ENCODE assay signal across 14 mouse cellular contexts in the genomic region with DNA sequence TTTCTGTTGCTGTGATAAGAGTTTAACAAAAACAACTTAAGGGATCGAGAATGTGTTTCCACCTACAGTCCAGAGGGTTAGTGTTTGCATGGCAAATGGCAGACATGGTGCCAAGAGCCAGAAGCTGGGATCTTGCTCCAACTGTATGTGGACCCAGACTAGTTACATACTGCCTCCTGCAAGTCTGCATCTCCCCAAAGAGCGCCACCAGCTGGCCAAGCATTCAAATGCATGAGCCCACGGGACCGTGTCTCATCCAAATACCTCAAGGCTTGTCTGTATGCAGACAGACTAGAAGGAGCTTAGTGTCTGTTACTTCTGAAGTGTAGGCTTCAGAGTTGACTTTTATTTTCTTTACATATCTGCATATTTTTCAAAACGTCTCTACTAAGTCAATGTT.
A peak's percentile ranks its signal among the peaks of the same experiment; 100 is the strongest.
DNase-seq lines count a peak whose midpoint lies in the region; ATAC-seq and TF ChIP-seq lines count a peak whose summit lies in the region.
"Had no signal": no experiment of that assay in that cellular context is flagged by ENCODE, and none has a peak within 500 bp of the region (broad histone marks: within the 10 kb centered on the region; RNA-seq: fewer than 3 reads in every experiment).

No protein-coding gene starts in this region.

- TF ChIP-seq EP300 in lung, postnatal 0 days (IDR thresholded peaks at IDR 0.05) = no peak
- TF ChIP-seq EP300 in ES-Bruce4 (IDR thresholded peaks at IDR 0.05; ENCODE audit: insufficient read depth, low read depth, low read length) = no peak

- no peak overlapping the region for H3K4me2 ChIP-seq in lung, postnatal 0 days (replicated peaks; ENCODE audit: low read depth, low read length)
- H3K4me2 ChIP-seq: forebrain, embryonic 15.5 days had no signal

- H3K9ac ChIP-seq in lung, postnatal 0 days (replicated peaks; ENCODE audit: low read depth) = no peak overlapping the region
- H3K9ac ChIP-seq in ES-Bruce4 (ENCODE audit: low read depth, poor library complexity, severe bottlenecking) = no peak overlapping the region
- H3K9ac ChIP-seq: forebrain, embryonic 15.5 days had no signal

- peak; percentile 34 for TF ChIP-seq CTCF in lung, postnatal 0 days (IDR thresholded peaks at IDR 0.05)
- no peak for TF ChIP-seq CTCF in lung, adult 2 months (IDR thresholded peaks at IDR 0.05; ENCODE audit: insufficient read depth, low read length)
- TF ChIP-seq CTCF in ES-Bruce4 (IDR thresholded peaks at IDR 0.05; ENCODE audit: low read depth, low read length) = peak; percentile 71

- 46% methylated on average over 5 of the region's 5 CpGs for whole genome bisulfite sequencing in lung, postnatal 0 days
- WGBS in lung, adult 2 months = 39% methylated on average over 5 of the region's 5 CpGs

- no peaks in the 10 kb centered on the region for H3K27me3 ChIP-seq in lung, postnatal 0 days (replicated peaks; ENCODE audit: insufficient read depth, low read length)
- no peaks in the 10 kb centered on the region; the same call in 1 of the 2 replicates for H3K27me3 ChIP-seq in ES-Bruce4 (ENCODE audit: control insufficient read depth, insufficient read depth, low read length, poor library complexity, severe bottlenecking)
- H3K27me3 ChIP-seq: forebrain, embryonic 15.5 days had no signal

- H3K4me1 ChIP-seq in lung, postnatal 0 days (ENCODE audit: insufficient read depth, low read depth, low read length) = no peaks in the 10 kb centered on the region
- no peaks in the 10 kb centered on the region for H3K4me1 ChIP-seq in lung, adult 2 months (ENCODE audit: control insufficient read depth, insufficient read depth, low read length)
- no peaks in the 10 kb centered on the region for H3K4me1 ChIP-seq in ES-Bruce4 (ENCODE audit: control insufficient read depth, insufficient read depth, low read length)
- H3K4me1 ChIP-seq: forebrain, embryonic 15.5 days had no signal

- no peaks in the 10 kb centered on the region for H3K36me3 ChIP-seq in lung, postnatal 0 days (ENCODE audit: insufficient read depth, low read length)
- H3K36me3 ChIP-seq in ES-Bruce4 (ENCODE audit: control insufficient read depth, insufficient read depth, low read length, poor library complexity, severe bottlenecking) = no peaks in the 10 kb centered on the region
- H3K36me3 ChIP-seq: forebrain, embryonic 15.5 days had no signal

- TF ChIP-seq POLR2A in lung, adult 2 months (IDR thresholded peaks at IDR 0.05; ENCODE audit: borderline replicate concordance, extremely low read depth, low read depth, low read length) = no peak
- no peak for TF ChIP-seq POLR2A in ES-Bruce4 (IDR thresholded peaks at IDR 0.05; ENCODE audit: insufficient read depth, low read length)

- no peak for ATAC-seq in lung, postnatal 0 days
- ATAC-seq: activated CD4-positive, CD25-positive, alpha-beta regulatory T cell, adult 4 months; forebrain, embryonic 15.5 days had no signal

- no peak overlapping the region for H3K27ac ChIP-seq in lung, postnatal 0 days (ENCODE audit: low read length)
- no peak overlapping the region for H3K27ac ChIP-seq in ES-Bruce4 (ENCODE audit: insufficient read depth, low read length)
- H3K27ac ChIP-seq: forebrain, embryonic 15.5 days had no signal

- H3K4me3 ChIP-seq in lung, postnatal 0 days (ENCODE audit: low read depth, low read length) = no peak overlapping the region
- H3K4me3 ChIP-seq in lung, adult 2 months (replicated peaks; ENCODE audit: extremely low read depth, low read depth, low read length) = no peak overlapping the region
- no peak overlapping the region for H3K4me3 ChIP-seq in ES-Bruce4 (ENCODE audit: low read depth, low read length)
- H3K4me3 ChIP-seq: forebrain, embryonic 15.5 days had no signal

- no peaks in the 10 kb centered on the region for H3K9me3 ChIP-seq in lung, postnatal 0 days (ENCODE audit: low read length)
- no peaks in the 10 kb centered on the region for H3K9me3 ChIP-seq in ES-Bruce4 (replicated peaks; ENCODE audit: control insufficient read depth, insufficient read depth, low read length, poor library complexity, severe bottlenecking)
- H3K9me3 ChIP-seq: forebrain, embryonic 15.5 days had no signal

- peak; percentile 6 for DNase-seq in heart, postnatal 4 days
- DNase-seq in heart, adult 9 months (ENCODE audit: low spot score in 2 of 2) = no peak
- DNase-seq in lung, postnatal 0 days (ENCODE audit: low spot score) = no peak
- no peak for DNase-seq in lung, adult 2 months
- peak; percentile 30 for DNase-seq in embryo, embryonic 11 days
- DNase-seq in B cell, adult 2 months = no peak
- no peak for DNase-seq in natural killer cell, adult 2 months (ENCODE audit: low spot score in 2 of 2)
- DNase-seq: cerebellum, adult 9-10 months; heart, postnatal 14 days; kidney, adult 8-10 months; thymus, adult 2 months had no signal

Comparison
In these comparisons a context has a peak if more than half of its experiments do, and no peak if none do; other contexts are left out.
1. DNase-seq: peak in heart, postnatal 4 days (single experiment) and embryo, embryonic 11 days (single experiment); none in heart, adult 9 months (0 of 2), lung, postnatal 0 days (single experiment), lung, adult 2 months (single experiment), B cell, adult 2 months (0 of 2) and natural killer cell, adult 2 months (0 of 2).